Mouse (Mus musculus): ENCODE data around the gene Nrf1.

- TF ChIP-seq CTCF (IDR thresholded peaks at IDR 0.05; ENCODE audit: extremely low read depth, insufficient read depth, low read length) (no peak), POLR2A (IDR thresholded peaks at IDR 0.05; ENCODE audit: extremely low read depth, insufficient read depth, low read length) (no peak)
These were observed 12.7 kb upstream of the Nrf1 start for GRCm38 (mm10) chr6:30035112-30035511.
